Mouse (Mus musculus): Measurements from ENCODE around the gene Dnah6. TPM values are rescaled to one million over a fixed set of nuclear protein-coding genes. Genes with fewer than 3 reads are reported as not detected.

The Dnah6 gene
- polyA plus RNA-seq, 1 experiment, result 1.9 TPM

- 72% methylated on average over 6 of the region's 6 CpGs for WGBS
These were observed 194.6 kb downstream of the Dnah6 start for GRCm38 (mm10) chr6:73026898-73027297.

GRCm38 (mm10) chr6:73020061-73020460 lies 201.4 kb downstream of the Dnah6 start:
- H3K27ac ChIP-seq (ENCODE audit: insufficient read depth, low read length), result no peak overlapping the region
- no peaks in the 10 kb centered on the region for H3K4me1 ChIP-seq (ENCODE audit: control insufficient read depth, insufficient read depth, low read length)
- TF ChIP-seq POLR2A (IDR thresholded peaks at IDR 0.05; ENCODE audit: borderline replicate concordance, insufficient read depth, low read length) (no peak), CTCF (IDR thresholded peaks at IDR 0.05; ENCODE audit: borderline replicate concordance, insufficient read depth, low read depth, low read length) (no peak)
- no peaks in the 10 kb centered on the region for H3K27me3 ChIP-seq (ENCODE audit: control insufficient read depth, insufficient read depth, low read length)
- no peak overlapping the region for H3K4me3 ChIP-seq (replicated peaks; ENCODE audit: insufficient read depth, low read depth, low read length)
- 8% methylated on average over 3 of the region's 3 CpGs for WGBS
- peak in 1 of 2 experiments; percentile 8 for DNase-seq

More at GRCm38 (mm10) chr6:73026898-73027297, 194.6 kb downstream of the Dnah6 start:
- no peak overlapping the region for H3K4me3 ChIP-seq (replicated peaks; ENCODE audit: insufficient read depth, low read depth, low read length)
- H3K4me1 ChIP-seq (ENCODE audit: control insufficient read depth, insufficient read depth, low read length), result no peaks in the 10 kb centered on the region
- no peak overlapping the region for H3K27ac ChIP-seq (ENCODE audit: insufficient read depth, low read length)
- TF ChIP-seq CTCF (IDR thresholded peaks at IDR 0.05; ENCODE audit: borderline replicate concordance, insufficient read depth, low read depth, low read length) (no peak), POLR2A (IDR thresholded peaks at IDR 0.05; ENCODE audit: borderline replicate concordance, insufficient read depth, low read length) (no peak)
- H3K27me3 ChIP-seq (ENCODE audit: control insufficient read depth, insufficient read depth, low read length), result no peaks in the 10 kb centered on the region
- DNase-seq, result no peak

GRCm38 (mm10) chr6:73018725-73019280 lies 202.6 kb downstream of the Dnah6 start:
- TF ChIP-seq CTCF (IDR thresholded peaks at IDR 0.05; ENCODE audit: borderline replicate concordance, insufficient read depth, low read depth, low read length) (no peak), POLR2A (IDR thresholded peaks at IDR 0.05; ENCODE audit: borderline replicate concordance, insufficient read depth, low read length) (no peak)
- 74% methylated on average over 10 of the region's 10 CpGs for WGBS
- Histone ChIP-seq H3K27me3 (ENCODE audit: control insufficient read depth, insufficient read depth, low read length) (no peaks in the 10 kb centered on the region), H3K4me3 (replicated peaks; ENCODE audit: insufficient read depth, low read depth, low read length) (no peak overlapping the region), H3K27ac (ENCODE audit: insufficient read depth, low read length) (no peak overlapping the region), H3K4me1 (ENCODE audit: control insufficient read depth, insufficient read depth, low read length) (no peaks in the 10 kb centered on the region; the same call in 1 of the 2 replicates)
- no peak for DNase-seq

- Histone ChIP-seq H3K27me3 (ENCODE audit: control insufficient read depth, insufficient read depth, low read length) (no peaks in the 10 kb centered on the region), H3K4me1 (ENCODE audit: control insufficient read depth, insufficient read depth, low read length) (no peaks in the 10 kb centered on the region; the same call in 1 of the 2 replicates), H3K27ac (ENCODE audit: insufficient read depth, low read length) (no peak overlapping the region), H3K4me3 (replicated peaks; ENCODE audit: insufficient read depth, low read depth, low read length) (no peak overlapping the region)
- WGBS, result 42% methylated on average over 13 of the region's 13 CpGs
- no peak for DNase-seq
- TF ChIP-seq CTCF (IDR thresholded peaks at IDR 0.05; ENCODE audit: borderline replicate concordance, insufficient read depth, low read depth, low read length) (no peak), POLR2A (IDR thresholded peaks at IDR 0.05; ENCODE audit: borderline replicate concordance, insufficient read depth, low read length) (no peak)
These were observed 206.9 kb downstream of the Dnah6 start for GRCm38 (mm10) chr6:73014317-73015160.

GRCm38 (mm10) chr6:73012931-73013330 lies 208.5 kb downstream of the Dnah6 start:
- Histone ChIP-seq H3K4me3 (replicated peaks; ENCODE audit: insufficient read depth, low read depth, low read length) (no peak overlapping the region), H3K27ac (ENCODE audit: insufficient read depth, low read length) (no peak overlapping the region)

GRCm38 (mm10) chr6:73011827-73012226 lies 209.6 kb downstream of the Dnah6 start:
- Histone ChIP-seq H3K27ac (ENCODE audit: insufficient read depth, low read length) (no peak overlapping the region), H3K4me1 (ENCODE audit: control insufficient read depth, insufficient read depth, low read length) (no peaks in the 10 kb centered on the region; the same call in 1 of the 2 replicates), H3K27me3 (ENCODE audit: control insufficient read depth, insufficient read depth, low read length) (no peaks in the 10 kb centered on the region), H3K4me3 (replicated peaks; ENCODE audit: insufficient read depth, low read depth, low read length) (no peak overlapping the region)
- WGBS, result 5% methylated on average over 6 of the region's 6 CpGs
- peak in 1 of 2 experiments; percentile 8 for DNase-seq
- no peak for TF ChIP-seq CTCF (IDR thresholded peaks at IDR 0.05; ENCODE audit: borderline replicate concordance, insufficient read depth, low read depth, low read length)
- TF ChIP-seq POLR2A (IDR thresholded peaks at IDR 0.05; ENCODE audit: borderline replicate concordance, insufficient read depth, low read length), result no peak

More at GRCm38 (mm10) chr6:73012931-73013330, 208.5 kb downstream of the Dnah6 start:
- WGBS, result 94% methylated on average over 8 of the region's 8 CpGs
- TF ChIP-seq CTCF (IDR thresholded peaks at IDR 0.05; ENCODE audit: borderline replicate concordance, insufficient read depth, low read depth, low read length) (no peak), POLR2A (IDR thresholded peaks at IDR 0.05; ENCODE audit: borderline replicate concordance, insufficient read depth, low read length) (no peak)
- H3K4me1 ChIP-seq (ENCODE audit: control insufficient read depth, insufficient read depth, low read length), result no peaks in the 10 kb centered on the region; the same call in 1 of the 2 replicates
- no peak for DNase-seq
- H3K27me3 ChIP-seq (ENCODE audit: control insufficient read depth, insufficient read depth, low read length), result no peaks in the 10 kb centered on the region

GRCm38 (mm10) chr6:73010073-73010472 lies 211.4 kb downstream of the Dnah6 start:
- no peak overlapping the region for H3K27ac ChIP-seq (ENCODE audit: insufficient read depth, low read length)
- 43% methylated on average over 6 of the region's 6 CpGs for WGBS
- peak; percentile 36 to 56 for DNase-seq
- no peak overlapping the region for H3K4me3 ChIP-seq (replicated peaks; ENCODE audit: insufficient read depth, low read depth, low read length)
- no peaks in the 10 kb centered on the region for H3K27me3 ChIP-seq (ENCODE audit: control insufficient read depth, insufficient read depth, low read length)
- no peak for TF ChIP-seq POLR2A (IDR thresholded peaks at IDR 0.05; ENCODE audit: borderline replicate concordance, insufficient read depth, low read length)
- peak; percentile 50; the same call in 1 of the 2 replicates for TF ChIP-seq CTCF (IDR thresholded peaks at IDR 0.05; ENCODE audit: borderline replicate concordance, insufficient read depth, low read depth, low read length)
- H3K4me1 ChIP-seq (ENCODE audit: control insufficient read depth, insufficient read depth, low read length), result no peaks in the 10 kb centered on the region; the same call in 1 of the 2 replicates

Measured in cerebellum, adult 2 months (tissue).